Mouse (Mus musculus) G1E (cell line): ENCODE data around the gene Tas2r102.

Experiments
- CTCF ChIP-seq: IDR thresholded peaks from 2 replicates; pipeline ENCODE4 v1.5.1; 2012; ENCODE audit warnings: low read depth, low read length, inconsistent platforms, mixed read lengths
- POLR2AphosphoS5 ChIP-seq: IDR thresholded peaks from 2 replicates; pipeline ENCODE4 v1.6.1; 2012; ENCODE audit warnings: low read depth, low read length, inconsistent platforms; ENCODE audit not compliant: insufficient replicate concordance
- TAL1 ChIP-seq: conservative IDR thresholded peaks from 2 replicates; pipeline ENCODE4 v1.6.1; 2012; ENCODE audit warnings: low read depth, low read length, inconsistent platforms, mixed read lengths

DNA sequence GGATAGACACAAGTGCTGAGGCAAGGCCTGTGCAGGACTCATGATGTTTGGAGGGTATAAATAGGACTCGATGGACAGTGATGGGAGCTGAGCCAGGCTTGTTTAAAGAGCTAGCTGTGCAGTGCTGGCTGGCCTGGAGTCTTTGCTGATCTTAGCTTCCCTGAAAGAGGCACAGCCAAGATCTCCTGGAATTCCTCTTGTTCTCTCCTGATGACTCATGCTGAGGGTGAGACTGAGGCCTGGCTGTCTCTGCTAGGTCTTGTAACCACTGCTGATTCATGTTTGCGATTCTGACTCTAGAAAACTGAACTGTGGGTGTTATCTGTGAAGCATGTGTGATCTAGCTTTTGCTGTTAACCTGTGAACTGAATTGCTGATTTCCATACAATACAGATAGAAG, 11.7 kb upstream of the Tas2r102 start:
- TF ChIP-seq CTCF (no peak), POLR2AphosphoS5 (no peak), TAL1 (no peak)
